10 mouse cellular contexts compared by ENCODE assay signal in genomic region chr14:27183501-27184230, GRCm38 (mm10).
DNase-seq lines count a peak whose midpoint lies in the region; ATAC-seq and TF ChIP-seq lines count a peak whose summit lies in the region.
"Had no signal": no experiment of that assay in that cellular context is flagged by ENCODE, and none has a peak within 500 bp of the region (broad histone marks: within the 10 kb centered on the region; RNA-seq: fewer than 3 reads in every experiment).

No protein-coding gene starts in this region.

- TF ChIP-seq CTCF in intestine, postnatal 0 days (IDR thresholded peaks at IDR 0.05; ENCODE audit: low read depth): peak; percentile 73
- TF ChIP-seq CTCF in MEL (IDR thresholded peaks at IDR 0.05 in 2 of 3, conservative IDR thresholded peaks at IDR 0.05 in 1 of 3; ENCODE audit: control insufficient read depth in 1 of 3, insufficient read depth in 1 of 3, low read depth in 2 of 3, low read length in 3 of 3, poor library complexity in 1 of 3, severe bottlenecking in 1 of 3): peak in 2 of 3 experiments; percentile 47 to 65; a peak in 3 of 6 replicates

- H3K79me2 ChIP-seq in MEL (ENCODE audit: control insufficient read depth, insufficient read depth, low read length, poor library complexity): no peaks in the 10 kb centered on the region

- 54% methylated on average over 16 of the region's 16 CpGs for WGBS in intestine, postnatal 0 days
- 54% methylated on average over 16 of the region's 16 CpGs for WGBS in intestine, embryonic 15.5 days
- WGBS in heart, embryonic 10.5 days: 56% methylated on average over 16 of the region's 16 CpGs
- 66% methylated on average over 16 of the region's 16 CpGs for WGBS in neural tube, embryonic 11.5 days

- no peak overlapping the region for H3K4me3 ChIP-seq in intestine, postnatal 0 days (ENCODE audit: low read depth, low read length)
- H3K4me3 ChIP-seq in intestine, embryonic 15.5 days (replicated peaks): no peak overlapping the region
- H3K4me3 ChIP-seq in MEL (ENCODE audit: control insufficient read depth in 1 of 2, insufficient read depth in 1 of 2, low read depth in 2 of 2, low read length in 2 of 2): no peak overlapping the region
- H3K4me3 ChIP-seq in heart, embryonic 10.5 days: no peak overlapping the region
- H3K4me3 ChIP-seq in neural tube, embryonic 11.5 days (ENCODE audit: low read depth, low read length): no peak overlapping the region
- H3K4me3 ChIP-seq: embryonic facial prominence, embryonic 15.5 days had no signal

- no peak overlapping the region for H3K9ac ChIP-seq in intestine, postnatal 0 days (ENCODE audit: low read depth, low read length)
- no peak overlapping the region for H3K9ac ChIP-seq in intestine, embryonic 15.5 days
- H3K9ac ChIP-seq in MEL (ENCODE audit: control insufficient read depth, low read depth, low read length, poor library complexity, severe bottlenecking): no peak overlapping the region
- no peak overlapping the region for H3K9ac ChIP-seq in neural tube, embryonic 11.5 days (ENCODE audit: low read length)
- H3K9ac ChIP-seq: embryonic facial prominence, embryonic 15.5 days had no signal

- H3K27ac ChIP-seq in intestine, postnatal 0 days (ENCODE audit: low read depth, low read length): no peak overlapping the region
- H3K27ac ChIP-seq in intestine, embryonic 15.5 days: no peak overlapping the region
- H3K27ac ChIP-seq in MEL (ENCODE audit: control insufficient read depth, low read depth, low read length): no peak overlapping the region
- H3K27ac ChIP-seq in heart, embryonic 10.5 days: 0 out of 2 replicates have a peak overlapping the region, but pooled peaks have one; percentile 65
- H3K27ac ChIP-seq in neural tube, embryonic 11.5 days (ENCODE audit: low read depth, low read length): no peak overlapping the region
- H3K27ac ChIP-seq: embryonic facial prominence, embryonic 15.5 days; macrophage had no signal

- TF ChIP-seq POLR2A in MEL (IDR thresholded peaks at IDR 0.05; ENCODE audit: control insufficient read depth in 1 of 2, insufficient read depth in 1 of 2, low read depth in 1 of 2, low read length in 2 of 2, poor library complexity in 1 of 2): no peak

- TF ChIP-seq RAD21 in MEL (IDR thresholded peaks at IDR 0.05; ENCODE audit: low read depth, low read length): peak; percentile 37

- peak; percentile 51 for DNase-seq in MEL (ENCODE audit: low read depth, low spot score)
- DNase-seq in cerebellum, adult 9-11 months: peak; percentile 40
- DNase-seq in heart, embryonic 10.5 days (ENCODE audit: low spot score): no peak
- peak; percentile 65 to 84 for DNase-seq in left cerebral cortex, adult 18-20 months (ENCODE audit: low spot score in 2 of 2)
- DNase-seq in neural tube, embryonic 11.5 days (ENCODE audit: low spot score): peak; percentile 63
- DNase-seq in yolk sac, embryonic 10.5 days (ENCODE audit: low spot score): peak; percentile 64

- H3K4me2 ChIP-seq in intestine, postnatal 0 days (replicated peaks; ENCODE audit: low read depth): no peak overlapping the region
- no peak overlapping the region for H3K4me2 ChIP-seq in intestine, embryonic 15.5 days (replicated peaks)
- no peak overlapping the region for H3K4me2 ChIP-seq in neural tube, embryonic 11.5 days (ENCODE audit: low read depth)
- H3K4me2 ChIP-seq: embryonic facial prominence, embryonic 15.5 days had no signal

- H3K36me3 ChIP-seq in intestine, postnatal 0 days (ENCODE audit: control insufficient read depth, insufficient read depth): no peaks in the 10 kb centered on the region
- H3K36me3 ChIP-seq in intestine, embryonic 15.5 days: no peaks in the 10 kb centered on the region
- no peaks in the 10 kb centered on the region for H3K36me3 ChIP-seq in MEL (ENCODE audit: control insufficient read depth in 1 of 2, insufficient read depth in 2 of 2, low read length in 2 of 2)
- no peaks in the 10 kb centered on the region for H3K36me3 ChIP-seq in heart, embryonic 10.5 days
- H3K36me3 ChIP-seq in neural tube, embryonic 11.5 days (ENCODE audit: control insufficient read depth, insufficient read depth, low read length): no peaks in the 10 kb centered on the region
- H3K36me3 ChIP-seq: embryonic facial prominence, embryonic 15.5 days had no signal

- H3K27me3 ChIP-seq in intestine, postnatal 0 days (replicated peaks; ENCODE audit: control insufficient read depth, insufficient read depth, low read length): no peaks in the 10 kb centered on the region
- H3K27me3 ChIP-seq in intestine, embryonic 15.5 days (replicated peaks): no peaks in the 10 kb centered on the region
- no peaks in the 10 kb centered on the region; a peak in 1 of 4 replicates for H3K27me3 ChIP-seq in MEL (ENCODE audit: control insufficient read depth in 1 of 2, insufficient read depth in 2 of 2, low read length in 2 of 2)
- no peaks in the 10 kb centered on the region for H3K27me3 ChIP-seq in heart, embryonic 10.5 days (ENCODE audit: insufficient read depth, poor library complexity, severe bottlenecking)
- H3K27me3 ChIP-seq in neural tube, embryonic 11.5 days (ENCODE audit: control insufficient read depth, insufficient read depth, low read length): no peaks in the 10 kb centered on the region
- H3K27me3 ChIP-seq: embryonic facial prominence, embryonic 15.5 days had no signal

- ATAC-seq in intestine, postnatal 0 days: no peak
- ATAC-seq in intestine, embryonic 15.5 days: no peak; the same call in 1 of the 2 replicates
- no peak for ATAC-seq in neural tube, embryonic 11.5 days (ENCODE audit: insufficient read depth, low FRiP score, low TSS enrichment)

- no peak for TF ChIP-seq EP300 in MEL (IDR thresholded peaks at IDR 0.05; ENCODE audit: low read depth in 1 of 2, low read length in 2 of 2)

- no peaks in the 10 kb centered on the region for H3K9me3 ChIP-seq in intestine, postnatal 0 days (ENCODE audit: control insufficient read depth)
- H3K9me3 ChIP-seq in intestine, embryonic 15.5 days: no peaks in the 10 kb centered on the region
- no peaks in the 10 kb centered on the region for H3K9me3 ChIP-seq in MEL (replicated peaks; ENCODE audit: insufficient read depth, low read length)
- H3K9me3 ChIP-seq in heart, embryonic 10.5 days: no peaks in the 10 kb centered on the region
- H3K9me3 ChIP-seq in neural tube, embryonic 11.5 days (ENCODE audit: control insufficient read depth, low read length): no peaks in the 10 kb centered on the region
- H3K9me3 ChIP-seq: embryonic facial prominence, embryonic 15.5 days had no signal

- H3K4me1 ChIP-seq in intestine, postnatal 0 days (replicated peaks; ENCODE audit: control insufficient read depth, insufficient read depth, low read length): 0 out of 2 replicates have a peak, but pooled peaks cover 4% of the 10 kb centered on the region
- peaks cover 22% of the 10 kb centered on the region for H3K4me1 ChIP-seq in intestine, embryonic 15.5 days (replicated peaks)
- no peaks in the 10 kb centered on the region for H3K4me1 ChIP-seq in MEL (ENCODE audit: control insufficient read depth in 1 of 2, insufficient read depth in 2 of 2, low read length in 2 of 2)
- H3K4me1 ChIP-seq in heart, embryonic 10.5 days: peaks cover 24% of the 10 kb centered on the region
- no peaks in the 10 kb centered on the region for H3K4me1 ChIP-seq in neural tube, embryonic 11.5 days (ENCODE audit: control insufficient read depth, insufficient read depth, low read length)

TF ChIP-seq in MEL, 35 proteins besides CTCF, POLR2A, EP300 and RAD21:
- TF ChIP-seq UBTF (IDR thresholded peaks at IDR 0.05; ENCODE audit: borderline replicate concordance, insufficient read depth, low read depth, low read length) (no peak), SMC3 (IDR thresholded peaks at IDR 0.05; ENCODE audit: low read depth, low read length) (peak; percentile 65), TAL1 (IDR thresholded peaks at IDR 0.05; ENCODE audit: low read length) (no peak), ZC3H11A (IDR thresholded peaks at IDR 0.05; ENCODE audit: low read depth, low read length) (0 out of 2 replicates have a peak, but pooled peaks have one; percentile 4)
